Mouse (Mus musculus) E14TG2a.4 (cell line): Measurements from ENCODE around the gene Mrpl47.

Source experiments
- CTCF ChIP-seq: conservative IDR thresholded peaks from 2 replicates; pipeline ENCODE4 v1.5.1; 2014; ENCODE audit warnings: low read length
- NANOG ChIP-seq: IDR thresholded peaks from 2 replicates; pipeline ENCODE4 v1.6.1; 2014; ENCODE audit warnings: borderline replicate concordance, low read length, mixed read lengths
- POU5F1 ChIP-seq: IDR thresholded peaks from 2 replicates; pipeline ENCODE4 v1.6.1; 2014; ENCODE audit warnings: low read length, borderline replicate concordance

- TF ChIP-seq CTCF: no peak
- no peak for TF ChIP-seq NANOG
- no peak for TF ChIP-seq POU5F1
These were observed 41.8 kb downstream of the Mrpl47 start for GRCm38 (mm10) chr3:32695583-32695980.
